Mouse (Mus musculus) hindbrain, postnatal 0 days (tissue): ENCODE data around the gene Srsf3. TPM values are rescaled to one million over a fixed set of nuclear protein-coding genes. Genes with fewer than 3 reads are reported as not detected.
A peak's percentile ranks its signal among the peaks of the same experiment; 100 is the strongest.

Source experiments
- ATAC-seq: fragments of 200-750 bp; cut with Nextera tagmentation; 2 replicates; pipeline ENCODE4 v1.8.0; 2017; ENCODE audit warnings: mild to moderate bottlenecking, moderate TSS enrichment, moderate library complexity
- DNase-seq: peaks from one replicate; pipeline ENCODE4 v3.0.0-alpha.2; 2015; ENCODE audit warnings: low spot score
- H3K27ac ChIP-seq: fragments of 300-500 bp; sonication (generic); 2 replicates; pipeline ENCODE4 v1.5.1; 2014; ENCODE audit warnings: mild to moderate bottlenecking
- H3K27me3 ChIP-seq: fragments of 300-500 bp; sonication (generic); 2 replicates; pipeline ENCODE4 v1.6.1; 2014; ENCODE audit warnings: low read length, mixed read lengths; ENCODE audit not compliant: insufficient read depth
- H3K36me3 ChIP-seq: fragments of 300-500 bp; sonication (generic); 2 replicates; pipeline ENCODE4 v1.6.1; 2014; ENCODE audit warnings: low read length, mixed read lengths; ENCODE audit not compliant: insufficient read depth
- H3K4me1 ChIP-seq: fragments of 300-500 bp; sonication (generic); 2 replicates; pipeline ENCODE4 v1.6.1; 2014; ENCODE audit warnings: antibody characterized with exemption, low read length, mixed read lengths; ENCODE audit not compliant: insufficient read depth
- H3K4me2 ChIP-seq: fragments of 300-500 bp; sonication (generic); 2 replicates; pipeline ENCODE4 v1.6.1; 2014; ENCODE audit warnings: low read depth, mild to moderate bottlenecking, low read length, moderate library complexity, mixed read lengths
- H3K4me3 ChIP-seq: fragments of 300-500 bp; sonication (generic); 2 replicates; pipeline ENCODE4 v1.5.1; 2014; ENCODE audit warnings: low read length
- H3K9ac ChIP-seq: fragments of 300-500 bp; sonication (generic); replicated peaks from 2 replicates; pipeline ENCODE4 v1.6.1; 2014; ENCODE audit warnings: mild to moderate bottlenecking, low read length, moderate library complexity, mixed read lengths
- H3K9me3 ChIP-seq: fragments of 300-500 bp; sonication (generic); 2 replicates; pipeline ENCODE4 v1.6.1; 2016; ENCODE audit warnings: low read length, mixed read lengths
- CTCF ChIP-seq: IDR thresholded peaks from 2 replicates; pipeline ENCODE4 v1.5.1; 2016; ENCODE audit warnings: antibody characterized with exemption, control low read depth, low read depth
- WGBS: fragments of 180-500 bp; shearing (Covaris S2); extraction: QIAGEN DNeasy Blood & Tissue Kit; methylation state at CpG from one replicate; pipeline ENCODE4 v1.1.7; 2014; 5-methylcytosine and 5-hydroxymethylcytosine counted together
- polyA plus RNA-seq: library from polyadenylated mRNA; unstranded; fragments of >200 nt; fragmentation: Nextera tagmentation; extraction: Ambion mirVana; gene quantifications from 2 replicates; pipeline ENCODE4 v1.2.1, GENCODE M21; 2015
- total RNA-seq: library from RNA; depleted of rRNA; stranded (reverse); fragments of >200 nt; gene quantifications from 2 replicates; pipeline ENCODE4 v1.2.3, GENCODE M21; 2014

Srsf3 gene
- total and polyA plus RNA-seq, 2 experiments from 2014 or later: 139 to 298 TPM

DNA sequence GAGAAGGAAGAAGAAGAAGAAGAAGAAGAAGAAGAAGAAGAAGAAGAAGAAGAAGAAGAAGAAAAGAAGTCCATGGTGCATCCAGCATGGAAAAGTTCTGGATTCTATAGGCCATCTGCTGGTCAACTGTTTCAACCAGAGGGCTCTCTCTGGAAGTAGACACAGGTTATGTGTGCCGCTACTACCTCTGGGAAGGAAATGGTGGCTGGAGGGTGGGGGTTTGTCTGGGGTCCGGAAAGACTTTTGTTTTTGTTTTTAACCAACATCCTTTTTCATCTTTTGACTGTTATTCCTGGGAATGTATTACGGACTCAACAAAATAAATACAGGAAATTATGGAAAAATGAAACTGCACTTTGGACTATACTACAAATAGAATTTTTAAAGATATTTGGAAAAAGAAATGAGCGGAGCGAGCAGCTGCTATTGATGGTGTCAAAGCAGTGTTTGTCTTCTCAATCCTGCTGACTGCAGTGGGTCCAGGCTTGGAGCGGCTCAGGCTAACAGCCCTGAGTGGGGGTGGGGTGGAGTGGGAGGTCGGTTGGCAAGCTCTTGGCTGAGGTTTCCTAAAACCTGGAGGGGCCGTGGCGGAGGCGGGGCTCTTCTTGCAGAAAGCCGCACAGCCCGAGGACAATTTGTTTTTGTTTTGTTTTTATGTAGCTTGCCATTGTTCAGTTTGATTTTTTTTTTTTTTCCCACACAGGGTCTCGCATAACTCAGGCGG is 45.5 kb downstream of the Srsf3 start:
- H3K36me3 ChIP-seq: no peaks in the 10 kb centered on the region
- no peak overlapping the region for H3K9ac ChIP-seq
- no peaks in the 10 kb centered on the region for H3K9me3 ChIP-seq
- TF ChIP-seq CTCF: no peak
- peaks cover 8% of the 10 kb centered on the region; the same call in 1 of the 2 replicates for H3K4me1 ChIP-seq
- no peaks in the 10 kb centered on the region for H3K27me3 ChIP-seq
- peak overlapping the region; percentile 54 for H3K4me2 ChIP-seq
- ATAC-seq (no peak), DNase-seq (peak; percentile 72)
- WGBS: 14% methylated on average over 14 of the region's 14 CpGs
- peak overlapping the region; percentile 12; the same call in 1 of the 2 replicates for H3K27ac ChIP-seq
- H3K4me3 ChIP-seq: peak overlapping the region; percentile 27

DNA sequence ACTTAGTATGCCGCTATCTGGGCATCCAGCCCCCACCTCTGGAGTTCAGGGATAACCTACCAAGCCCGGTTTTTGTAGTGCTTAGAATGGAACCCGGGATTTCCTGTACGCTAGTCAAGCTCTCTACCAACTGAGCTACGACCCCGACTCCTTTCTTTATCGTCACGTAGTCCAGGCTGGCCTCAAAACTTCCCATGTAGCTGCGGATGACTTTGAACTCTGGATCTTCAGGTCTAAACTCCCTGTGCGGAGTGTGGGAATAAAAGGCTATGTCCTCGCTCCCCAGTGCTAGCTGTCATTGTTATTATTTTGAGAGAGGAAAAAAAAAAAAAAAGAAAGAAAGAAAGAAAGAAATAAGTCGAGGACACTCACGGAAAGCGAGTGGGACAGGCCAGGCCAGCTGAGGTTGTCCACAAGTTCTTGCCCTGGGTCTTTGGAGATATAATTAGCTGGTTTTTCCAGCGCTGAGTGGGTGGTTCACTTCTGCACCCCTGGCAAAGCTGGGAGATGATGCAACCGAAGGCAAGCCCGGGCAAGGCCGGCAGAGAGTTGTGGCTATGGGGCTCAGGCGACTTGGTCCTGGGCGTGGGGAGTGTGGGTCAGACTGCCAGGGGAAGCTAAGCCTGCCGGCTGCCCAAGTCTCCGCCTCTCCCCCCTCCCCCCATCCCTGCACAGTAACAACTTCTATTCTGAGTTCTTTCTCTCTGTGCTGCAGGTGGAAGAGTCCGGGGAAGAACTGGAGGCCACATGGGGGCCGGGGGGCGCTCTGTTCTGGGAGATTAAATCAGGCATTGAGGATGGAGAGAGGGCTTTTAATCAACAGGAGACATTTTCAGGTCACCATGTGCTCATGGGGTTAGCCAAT is 46.3 kb downstream of the Srsf3 start:
- no peaks in the 10 kb centered on the region for H3K9me3 ChIP-seq
- no peaks in the 10 kb centered on the region for H3K27me3 ChIP-seq
- H3K4me1 ChIP-seq: peaks cover 4% of the 10 kb centered on the region; the same call in 1 of the 2 replicates
- peak overlapping the region; percentile 27 for H3K4me3 ChIP-seq
- WGBS: 10% methylated on average over 25 of the region's 25 CpGs
- no peaks in the 10 kb centered on the region for H3K36me3 ChIP-seq
- ATAC-seq (peak; percentile 70; the same call in 1 of the 2 replicates), DNase-seq (peak; percentile 45)
- H3K4me2 ChIP-seq: peak overlapping the region; percentile 54
- no peak for TF ChIP-seq CTCF
- peak overlapping the region; percentile 37; the same call in 1 of the 2 replicates for H3K27ac ChIP-seq
- no peak overlapping the region for H3K9ac ChIP-seq

- 14% methylated on average over 23 of the region's 23 CpGs for WGBS
- no peak for ATAC-seq
Observed at GRCm38 (mm10) chr17:29080758-29081617, 48.6 kb downstream of the Srsf3 start.

DNA sequence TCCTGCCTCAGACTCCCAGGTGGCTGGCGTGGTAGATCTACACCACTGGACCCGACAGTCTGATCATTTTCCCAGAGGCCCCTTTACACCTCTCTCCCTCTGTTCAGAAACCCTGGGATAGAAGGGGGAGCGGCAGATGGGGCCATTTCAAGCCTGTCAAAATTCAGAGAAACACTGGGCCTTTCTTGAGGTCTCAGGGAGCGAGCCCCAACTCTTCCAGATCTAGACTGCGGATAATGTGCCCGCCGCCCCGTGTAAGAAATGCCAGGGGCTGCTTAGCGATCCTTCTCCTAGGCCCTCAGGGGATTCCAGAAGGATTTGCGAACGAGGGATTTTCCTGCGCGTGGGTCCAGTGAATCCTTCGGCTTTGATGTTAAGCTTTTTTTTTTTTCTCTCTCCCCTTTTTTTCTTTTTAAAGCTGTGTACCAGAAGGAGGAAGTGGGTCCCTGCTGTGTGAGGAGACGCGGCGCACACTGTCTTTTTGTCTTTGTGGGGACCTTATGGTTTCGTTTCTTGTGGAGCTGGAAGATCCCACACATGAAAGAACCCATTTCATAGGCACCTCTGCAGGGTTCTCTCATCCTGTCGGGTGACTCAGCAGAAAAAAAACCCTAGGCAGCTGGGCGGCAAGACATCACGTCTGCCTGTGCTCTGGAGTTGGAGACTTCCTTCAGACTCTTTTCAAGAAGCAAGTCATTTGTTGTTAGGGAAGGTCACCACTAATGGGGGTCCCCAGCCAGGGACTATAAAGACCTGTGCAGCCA is 49.4 kb downstream of the Srsf3 start:
- H3K9ac ChIP-seq: no peak overlapping the region
- DNase-seq: peak; percentile 33
- no peak for ATAC-seq
- 0 out of 2 replicates have a peak overlapping the region, but pooled peaks have one; percentile 20 for H3K27ac ChIP-seq
- H3K4me1 ChIP-seq: peaks cover 4% of the 10 kb centered on the region; the same call in 1 of the 2 replicates
- H3K9me3 ChIP-seq: no peaks in the 10 kb centered on the region; the same call in 1 of the 2 replicates
- H3K36me3 ChIP-seq: no peaks in the 10 kb centered on the region
- TF ChIP-seq CTCF: no peak
- H3K4me3 ChIP-seq: no peak overlapping the region
- WGBS: 9% methylated on average over 21 of the region's 21 CpGs
- H3K27me3 ChIP-seq: no peaks in the 10 kb centered on the region
- peak overlapping the region; percentile 43 for H3K4me2 ChIP-seq

More at GRCm38 (mm10) chr17:29080758-29081617, 48.6 kb downstream of the Srsf3 start:
- Histone ChIP-seq H3K9me3 (no peaks in the 10 kb centered on the region; the same call in 1 of the 2 replicates), H3K4me3 (no peak overlapping the region), H3K9ac (no peak overlapping the region), H3K27ac (0 out of 2 replicates have a peak overlapping the region, but pooled peaks have one; percentile 20), H3K36me3 (no peaks in the 10 kb centered on the region), H3K4me2 (no peak overlapping the region; the same call in 1 of the 2 replicates), H3K27me3 (no peaks in the 10 kb centered on the region), H3K4me1 (peaks cover 4% of the 10 kb centered on the region; the same call in 1 of the 2 replicates)
- no peak for TF ChIP-seq CTCF
- DNase-seq: no peak

GRCm38 (mm10) chr17:29083586-29083985 is 51.2 kb downstream of the Srsf3 start:
- ATAC-seq (no peak), DNase-seq (no peak)
- H3K9me3 ChIP-seq: no peaks in the 10 kb centered on the region; the same call in 1 of the 2 replicates
- no peak overlapping the region for H3K9ac ChIP-seq
- no peak overlapping the region for H3K4me2 ChIP-seq
- peaks cover 4% of the 10 kb centered on the region; the same call in 1 of the 2 replicates for H3K4me1 ChIP-seq
- H3K36me3 ChIP-seq: no peaks in the 10 kb centered on the region
- WGBS: 97% methylated on average over 8 of the region's 8 CpGs
- H3K4me3 ChIP-seq: no peak overlapping the region
- no peak for TF ChIP-seq CTCF
- H3K27me3 ChIP-seq: no peaks in the 10 kb centered on the region
- no peak overlapping the region for H3K27ac ChIP-seq
